Mouse (Mus musculus): Measurements from ENCODE around the gene Gm49361.
"Not testable (repeated sequence)": the region's sequence is repeated elsewhere in the genome, so short reads cannot be mapped to it uniquely, and the experiment has no call there.

Gene Gm49361

DNA sequence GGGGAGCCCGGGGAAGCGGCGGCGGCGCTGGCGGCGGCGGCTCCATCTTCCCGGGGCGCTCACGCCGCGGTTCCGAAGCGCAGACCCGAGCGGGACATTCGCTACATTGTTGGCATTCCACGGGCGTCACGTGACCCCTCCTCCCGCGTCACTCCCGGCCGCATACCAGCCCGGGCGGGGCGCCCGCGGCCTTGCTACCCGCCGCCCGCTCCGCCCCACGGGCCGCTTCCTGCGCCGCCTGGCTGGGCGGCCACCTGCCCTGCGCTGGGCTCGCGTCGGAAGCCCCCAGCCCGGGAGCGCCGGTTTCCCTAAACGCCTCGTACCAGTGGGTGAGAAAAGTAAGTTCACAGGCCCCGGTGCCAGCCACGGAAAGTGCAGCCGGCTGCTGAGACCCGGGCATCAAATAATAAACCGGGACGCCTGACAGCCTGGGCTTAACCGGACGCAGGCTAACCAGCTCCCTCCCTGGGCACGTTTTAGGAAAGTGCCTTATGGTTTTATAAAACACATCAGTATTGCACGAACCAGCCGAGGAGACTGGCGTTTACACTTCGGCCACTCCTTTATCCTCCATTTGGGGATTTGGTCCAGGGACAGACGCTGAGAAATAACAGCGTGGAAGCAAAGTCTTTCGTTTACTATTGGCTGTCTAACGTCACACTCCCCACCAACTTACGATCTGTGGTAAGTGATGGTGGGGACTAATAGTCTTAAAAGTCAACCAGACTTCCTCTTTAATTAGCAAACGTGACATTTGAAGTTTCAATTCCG is at the start of gene Gm49361:
Gene Gm49361, minus strand, starts transcription at position 103 of the 771 bp plus-strand sequence.
- peak; percentile 80 for DNase-seq (ENCODE audit: low read depth, low spot score)

DNA sequence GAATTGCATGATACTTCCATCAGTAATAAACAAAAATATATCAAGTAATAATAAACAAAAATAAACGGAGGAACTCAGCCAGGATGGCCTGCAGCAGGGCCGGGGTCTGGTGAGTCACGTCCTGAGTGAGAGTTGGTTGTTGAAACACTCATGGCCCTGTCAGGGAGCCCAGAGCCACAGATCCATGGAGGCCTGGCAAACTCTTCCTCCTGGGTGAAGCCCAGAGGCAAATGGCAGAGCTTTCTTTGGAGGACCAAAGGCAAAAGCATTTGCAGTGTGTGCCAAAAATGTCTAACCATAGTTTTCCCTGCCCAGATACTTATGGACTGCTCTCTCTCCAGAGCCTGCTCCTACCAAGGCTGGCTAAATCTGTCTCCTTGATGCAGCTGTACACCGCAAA is 45.3 kb upstream of the Gm49361 start:
- DNase-seq (ENCODE audit: low read depth, low spot score) = no peak

DNA sequence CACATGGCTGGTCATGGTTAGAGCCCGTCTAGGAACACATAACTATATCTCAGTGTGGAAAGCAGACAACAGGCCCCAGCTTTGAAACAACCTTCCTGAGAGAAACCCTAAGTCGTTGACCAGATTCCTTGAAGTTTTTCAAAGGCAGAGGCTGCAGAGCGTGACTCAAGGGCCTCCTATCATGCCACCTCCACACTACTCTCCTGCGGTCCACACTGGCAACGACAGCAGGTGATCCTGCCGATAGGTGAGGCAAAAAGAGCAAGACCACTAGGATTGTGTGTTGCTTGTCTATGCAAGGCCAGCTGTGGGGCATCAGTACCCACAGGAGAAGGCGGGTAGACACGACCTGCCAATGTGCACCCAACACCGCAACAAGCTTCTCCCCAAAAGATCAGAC is 43.9 kb upstream of the Gm49361 start:
- no peak for DNase-seq (ENCODE audit: low read depth, low spot score)

DNA sequence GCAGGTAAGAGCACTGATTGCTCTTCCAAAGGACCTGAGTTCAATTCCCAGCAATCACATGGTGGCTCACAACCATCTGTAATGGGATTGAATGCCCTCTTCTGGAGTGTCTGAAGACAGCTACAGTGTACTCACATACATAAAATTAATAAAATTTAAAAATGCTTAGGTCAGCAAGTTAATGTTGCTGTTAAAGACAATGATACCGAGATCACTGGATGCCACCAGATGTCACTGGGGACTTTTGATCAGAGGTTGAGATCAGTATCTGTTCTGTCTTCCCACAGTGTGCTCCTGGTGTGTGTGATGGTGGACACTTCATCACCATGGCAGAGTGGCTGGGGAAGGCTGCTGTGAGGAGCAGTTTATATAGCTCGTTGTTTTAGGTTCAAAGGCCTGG is 43.4 kb upstream of the Gm49361 start:
- no peak for DNase-seq (ENCODE audit: low read depth, low spot score)

DNA sequence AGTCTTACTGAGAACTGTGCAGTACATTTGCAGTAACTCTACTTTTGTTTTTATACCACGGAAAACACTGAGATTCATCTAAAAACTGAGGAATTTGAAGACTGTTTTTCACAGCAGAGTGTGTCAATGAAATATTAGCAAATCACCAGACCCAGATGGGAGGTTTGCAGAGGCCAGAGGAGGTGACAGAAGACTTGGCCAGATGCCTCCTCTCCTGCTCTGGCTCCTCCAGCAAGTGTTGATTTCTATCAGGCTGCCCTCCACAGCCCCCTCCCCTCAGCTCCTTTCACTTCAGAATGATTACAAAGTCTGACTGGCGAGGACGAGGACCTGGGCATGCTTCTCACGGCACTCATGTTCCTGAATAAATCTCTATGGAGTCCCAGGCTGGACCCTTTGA is 41.5 kb upstream of the Gm49361 start:
- DNase-seq (ENCODE audit: low read depth, low spot score) = no peak

DNA sequence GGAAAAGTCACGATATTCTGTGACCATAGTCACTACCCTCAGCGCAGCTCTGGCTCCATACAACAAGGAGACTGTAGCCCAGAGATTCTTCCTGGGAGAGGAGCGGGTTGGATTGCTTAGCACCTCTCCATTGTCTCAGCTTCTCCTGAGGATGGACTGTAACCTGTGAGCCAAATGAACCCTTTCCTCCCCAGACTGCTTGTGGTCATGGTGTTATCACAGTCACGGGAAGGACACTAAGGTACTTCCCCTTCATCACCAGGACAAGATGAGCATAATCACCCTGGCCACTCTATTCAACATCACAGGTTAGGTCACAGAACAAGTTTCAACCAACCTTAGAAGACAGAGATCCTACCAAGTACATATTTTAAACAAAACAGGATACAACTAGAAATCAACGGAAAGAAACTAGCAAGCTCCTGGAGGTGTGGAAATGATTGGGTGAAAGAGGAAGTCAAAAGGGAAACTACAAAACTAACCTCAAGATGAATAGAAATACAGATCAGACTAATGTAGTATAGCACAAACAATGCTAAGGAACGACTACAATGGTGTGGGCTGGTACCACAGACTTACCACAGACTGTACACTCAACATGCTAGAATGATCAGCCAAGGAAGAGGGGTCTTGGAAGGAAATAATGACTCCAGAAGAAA is 26.4 kb upstream of the Gm49361 start:
- no peak for DNase-seq (ENCODE audit: low read depth, low spot score)

DNA sequence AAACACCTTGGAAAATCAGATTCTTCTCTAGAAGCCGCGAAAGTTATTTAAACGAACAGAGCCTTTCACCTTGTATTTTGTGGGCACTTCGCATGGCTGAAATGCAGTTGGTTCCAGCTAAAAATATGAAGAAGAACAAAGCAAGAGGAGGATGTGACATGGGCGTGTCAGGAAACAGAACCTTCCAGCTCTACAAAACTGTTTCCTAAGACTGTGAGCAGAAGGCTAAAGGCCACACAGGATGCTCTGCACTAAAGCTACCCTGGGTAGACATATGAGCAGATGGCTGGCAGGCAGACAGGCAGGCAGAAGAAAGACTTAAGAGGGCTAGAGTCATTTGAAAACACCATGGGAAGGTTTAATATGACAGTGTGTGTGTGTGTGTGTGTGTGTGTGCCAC is 23.2 kb upstream of the Gm49361 start:
- no peak for DNase-seq (ENCODE audit: low read depth, low spot score)

DNA sequence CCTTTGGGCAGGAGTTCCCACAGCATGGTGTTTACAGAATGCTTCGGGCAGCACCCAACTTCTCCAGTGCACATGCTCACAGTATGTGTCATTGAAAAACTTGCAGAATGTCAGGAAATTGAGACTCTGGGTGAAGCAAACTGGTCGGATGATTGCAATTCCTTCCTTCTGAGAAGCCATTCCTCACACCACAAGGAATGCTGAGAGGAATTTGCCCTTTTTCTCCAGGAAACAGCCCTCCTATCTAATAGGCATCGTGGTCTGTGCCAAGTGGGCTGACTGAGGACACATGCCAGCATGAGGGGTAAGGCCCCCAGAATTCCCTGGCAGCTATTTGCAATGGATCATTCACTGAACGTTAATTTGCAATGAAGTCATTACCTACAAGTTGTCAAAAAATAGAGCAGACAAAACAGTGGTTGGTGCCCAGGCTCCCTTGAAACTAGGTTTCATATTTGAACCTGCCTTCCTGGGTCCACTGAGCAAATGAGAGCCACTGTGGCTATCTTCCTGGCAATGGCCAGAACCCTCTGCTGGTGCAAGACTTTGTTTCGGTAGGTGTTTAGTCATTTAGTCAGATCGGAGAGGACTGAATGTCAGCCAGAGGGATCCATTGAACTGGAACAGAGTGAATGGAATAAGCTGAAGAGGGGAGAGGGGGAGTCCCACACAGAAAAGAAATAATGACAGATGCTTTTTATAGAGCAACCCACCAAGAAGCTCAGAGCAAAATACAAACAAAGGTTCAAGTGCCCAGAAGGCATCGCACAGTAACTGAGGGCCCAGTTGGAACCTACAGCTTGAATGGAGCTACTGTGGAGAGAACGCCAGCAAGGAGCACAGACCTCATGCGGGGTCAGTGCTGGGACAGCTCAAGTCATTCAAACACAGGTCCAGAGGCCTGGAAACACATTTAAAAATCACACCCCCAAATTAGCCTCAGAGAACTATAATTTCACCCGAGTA is 14.8 kb upstream of the Gm49361 start:
- no peak for DNase-seq (ENCODE audit: low read depth, low spot score)

DNA sequence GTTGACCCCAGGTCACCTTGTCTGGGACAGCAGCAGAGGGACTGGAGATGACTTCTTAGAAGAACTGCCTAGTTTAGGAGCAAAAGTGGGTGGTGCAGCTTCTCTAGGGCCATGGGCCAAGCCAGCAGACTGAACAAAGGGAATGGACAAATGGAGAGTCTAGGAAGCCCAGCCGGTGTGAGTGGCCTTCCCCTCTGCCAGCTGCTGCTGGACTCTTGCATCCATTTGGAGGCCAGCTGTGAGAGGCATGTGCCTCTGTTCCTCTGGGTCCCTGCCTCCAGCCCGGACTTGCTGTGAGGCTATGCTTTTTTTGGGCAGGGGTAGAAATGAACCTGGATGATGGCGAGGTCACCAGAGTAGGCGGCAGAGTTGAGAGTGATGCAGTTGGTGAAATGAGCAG is 12.3 kb upstream of the Gm49361 start, which contains the start of gene Lats2:
Gene Lats2, minus strand, starts transcription at position 152 of the 400 bp plus-strand sequence.
- DNase-seq (ENCODE audit: low read depth, low spot score) = no peak

DNA sequence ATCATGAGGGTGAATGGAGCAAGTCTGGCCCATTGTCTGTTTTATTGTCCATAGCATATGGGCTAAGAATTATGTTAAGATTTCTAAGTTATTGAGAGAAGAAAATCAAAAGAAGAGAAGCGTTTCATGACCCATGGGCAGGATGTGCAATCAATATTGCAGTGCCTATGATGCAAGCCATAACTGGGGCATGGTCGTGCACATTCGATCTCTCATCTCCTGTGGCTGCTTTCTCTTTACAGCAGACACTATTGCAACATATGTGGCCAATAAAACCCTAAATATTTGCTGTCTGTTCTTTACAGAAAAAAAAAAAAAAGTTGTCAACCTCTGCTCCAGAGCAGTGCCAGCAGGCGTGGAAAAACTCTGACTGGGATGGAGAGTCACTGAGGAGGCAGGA is 10.2 kb upstream of the Gm49361 start:
- DNase-seq (ENCODE audit: low read depth, low spot score) = no peak

DNA sequence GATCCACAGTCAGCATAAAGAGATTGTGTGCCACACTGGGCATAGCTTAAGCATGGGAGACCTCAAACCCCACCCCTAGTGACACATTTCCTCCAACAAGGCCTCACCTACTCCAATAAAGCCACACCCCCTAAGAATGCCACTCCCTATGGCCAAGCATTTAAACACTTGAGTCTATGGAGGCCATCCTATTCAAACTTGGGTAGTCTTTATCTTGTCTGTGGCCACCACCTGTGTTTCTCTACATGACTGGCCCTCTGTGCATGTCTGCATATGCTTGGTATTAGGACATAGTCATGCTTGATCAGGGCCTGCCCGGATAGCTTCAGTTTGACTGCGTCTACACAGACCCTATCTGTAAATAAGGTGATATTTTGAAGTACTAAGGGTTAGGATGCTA is 9.8 kb upstream of the Gm49361 start:
- DNase-seq (ENCODE audit: low read depth, low spot score) = no peak

DNA sequence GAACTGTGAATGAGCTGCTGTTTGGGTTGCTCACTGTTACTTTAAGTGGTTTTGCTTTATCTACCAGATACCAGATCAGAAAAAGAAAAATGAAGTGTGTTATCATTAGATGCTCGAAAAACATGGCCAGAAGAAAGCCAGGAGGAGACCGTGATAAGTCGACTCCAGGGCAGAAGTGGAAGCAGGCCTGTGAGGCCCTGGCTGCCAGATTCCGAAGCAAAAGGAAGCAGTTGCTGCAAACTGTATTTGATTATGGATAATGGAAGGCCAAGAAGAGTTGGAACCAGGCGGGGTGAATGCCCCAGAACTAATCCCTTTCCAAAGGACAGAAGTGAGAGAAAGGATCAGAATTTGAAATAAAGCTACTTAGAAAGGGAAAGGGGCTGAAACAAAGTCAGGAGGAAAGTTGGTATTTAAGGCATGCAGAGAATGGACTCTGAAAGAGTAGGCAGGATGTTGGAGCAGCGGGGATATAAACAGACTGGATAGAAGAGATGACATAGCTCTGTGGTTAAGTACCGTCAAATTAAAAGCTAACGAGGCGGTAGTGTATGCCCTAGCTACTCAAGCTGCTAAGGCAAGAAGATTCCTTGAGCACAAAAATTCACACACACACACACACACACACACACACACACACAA is 7.6 kb upstream of the Gm49361 start:
- DNase-seq (ENCODE audit: low read depth, low spot score) = no peak

DNA sequence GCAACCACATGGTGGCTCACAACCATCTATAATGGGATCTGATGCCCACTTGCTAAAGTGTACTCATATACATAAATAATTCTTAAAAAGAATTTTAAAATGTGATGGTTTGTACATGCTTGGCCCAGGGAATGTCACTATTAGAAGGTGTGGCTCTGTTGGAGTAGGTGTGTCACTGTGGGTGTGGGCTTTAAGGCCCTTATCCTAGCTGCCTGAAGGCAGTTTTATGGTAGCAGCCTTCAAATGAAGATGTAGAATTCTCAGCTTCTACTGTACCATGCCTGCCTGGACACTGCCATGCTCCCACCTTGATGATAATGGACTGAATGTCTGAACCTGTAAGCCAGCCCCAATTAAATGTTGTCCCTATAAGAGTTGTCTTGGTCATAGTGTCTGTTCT is 5.1 kb upstream of the Gm49361 start:
- not testable (repeated sequence) for DNase-seq (ENCODE audit: low read depth, low spot score)

DNA sequence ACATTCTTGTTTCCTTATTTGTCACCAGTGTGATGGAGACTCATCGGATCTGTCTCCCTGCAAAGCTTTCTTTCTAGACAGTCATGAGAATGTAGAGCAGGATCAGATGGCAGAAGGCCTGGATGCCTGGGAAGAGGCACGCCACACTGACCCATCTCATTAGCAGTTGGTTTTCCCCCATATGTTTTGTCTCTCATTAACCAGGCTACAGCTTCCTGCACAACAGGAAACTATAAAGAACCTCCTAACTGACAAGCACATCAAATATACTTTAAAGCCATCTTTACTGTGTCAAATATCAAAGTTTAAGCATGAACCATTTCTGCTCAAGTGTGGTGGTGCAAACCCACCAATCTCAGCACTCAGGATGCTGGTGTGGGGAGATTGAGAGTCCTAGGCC is 3.6 kb upstream of the Gm49361 start:
- no peak for DNase-seq (ENCODE audit: low read depth, low spot score)

DNA sequence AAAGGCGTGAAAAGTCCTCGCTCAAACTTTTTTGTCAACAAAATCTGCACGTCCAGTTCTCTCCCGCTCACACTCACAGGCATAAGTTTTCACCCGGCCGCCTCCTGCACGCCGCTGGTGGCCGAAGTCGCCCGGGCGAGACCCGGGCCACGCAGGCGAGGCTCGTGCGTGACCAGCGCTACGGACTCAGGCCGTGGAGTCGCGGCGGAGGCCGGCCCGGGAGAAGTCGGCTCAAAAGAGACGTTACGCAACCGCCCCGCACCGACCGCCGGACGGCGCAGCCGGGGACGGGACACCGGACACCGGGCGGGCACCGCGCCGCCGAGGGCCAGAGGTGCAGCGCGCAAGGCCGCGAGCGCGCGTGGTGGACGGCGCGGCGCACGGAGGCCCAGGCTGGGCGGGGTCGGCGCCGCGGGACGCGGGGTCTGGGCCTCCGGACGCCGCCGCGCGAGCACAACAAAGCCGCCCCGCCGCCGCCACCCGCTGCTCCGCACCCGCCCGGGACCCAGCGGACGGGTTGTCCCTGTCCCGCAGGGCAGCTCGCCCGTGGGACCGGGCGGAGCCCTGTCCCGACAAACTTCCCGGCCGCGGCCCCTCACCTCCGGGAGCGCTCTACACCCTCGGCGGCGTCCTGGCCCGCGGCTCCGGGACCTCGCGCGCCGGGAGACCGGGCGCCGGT is 473 bp downstream of the Gm49361 start:
- no peak for DNase-seq (ENCODE audit: low read depth, low spot score)

DNA sequence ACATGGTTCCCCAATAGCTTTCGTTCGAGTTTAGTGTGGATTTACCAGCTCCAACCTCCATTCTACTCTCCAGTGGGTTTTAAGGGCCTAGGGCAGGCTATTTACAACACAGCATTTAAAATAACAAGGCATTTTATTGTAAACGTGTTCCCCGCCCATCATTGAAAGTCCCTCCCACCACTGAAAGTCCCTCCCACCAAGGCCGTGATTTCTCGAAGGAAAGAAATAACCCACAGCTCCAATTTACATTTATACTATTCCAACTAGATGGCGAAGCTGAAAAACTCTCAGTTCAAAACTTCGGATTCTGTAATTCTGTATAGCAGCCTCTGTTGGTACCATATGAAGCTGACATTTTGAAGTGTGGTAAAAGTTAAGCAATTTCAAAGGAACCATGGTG is 1.4 kb downstream of the Gm49361 start:
- DNase-seq (ENCODE audit: low read depth, low spot score) = peak; percentile 47

DNA sequence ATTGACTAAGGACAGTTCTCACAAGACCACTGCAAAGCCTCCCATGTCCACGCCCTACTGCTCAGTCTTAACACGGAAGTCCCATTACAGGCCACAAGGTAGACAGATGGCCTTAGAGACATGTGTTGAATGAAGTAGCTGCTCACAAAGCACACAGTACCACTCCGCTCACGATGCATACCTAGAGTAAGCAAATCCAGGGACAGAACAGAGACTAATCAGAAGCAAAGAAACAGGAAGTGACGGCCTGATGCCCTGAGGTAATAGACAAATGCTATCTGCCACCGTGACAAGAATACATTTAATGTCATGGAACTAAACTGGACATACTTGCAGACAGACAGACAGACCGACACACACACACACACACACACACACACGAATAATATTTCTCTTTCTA is 5.3 kb downstream of the Gm49361 start:
- no peak for DNase-seq (ENCODE audit: low read depth, low spot score)

DNA sequence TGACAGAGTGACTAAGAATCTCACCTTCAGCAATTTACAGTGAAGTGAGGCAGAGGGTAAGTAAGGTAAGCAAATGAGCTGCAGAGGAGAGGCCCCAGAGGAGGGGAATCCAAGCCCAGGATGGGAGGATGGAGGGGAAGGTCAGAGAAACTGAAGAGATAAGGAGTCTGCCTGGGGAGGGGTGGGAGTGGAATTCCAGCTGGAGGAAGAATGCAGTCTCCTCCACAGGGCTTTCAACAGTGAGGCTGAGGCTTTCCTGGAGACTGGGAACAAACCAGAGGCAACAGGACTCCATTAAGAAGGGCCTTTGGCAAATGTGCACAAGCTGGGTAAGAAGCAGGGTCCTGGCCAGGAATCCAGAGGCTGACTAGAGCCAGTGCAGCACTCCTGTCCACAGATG is 8.8 kb downstream of the Gm49361 start:
- no peak for DNase-seq (ENCODE audit: low read depth, low spot score)

DNA sequence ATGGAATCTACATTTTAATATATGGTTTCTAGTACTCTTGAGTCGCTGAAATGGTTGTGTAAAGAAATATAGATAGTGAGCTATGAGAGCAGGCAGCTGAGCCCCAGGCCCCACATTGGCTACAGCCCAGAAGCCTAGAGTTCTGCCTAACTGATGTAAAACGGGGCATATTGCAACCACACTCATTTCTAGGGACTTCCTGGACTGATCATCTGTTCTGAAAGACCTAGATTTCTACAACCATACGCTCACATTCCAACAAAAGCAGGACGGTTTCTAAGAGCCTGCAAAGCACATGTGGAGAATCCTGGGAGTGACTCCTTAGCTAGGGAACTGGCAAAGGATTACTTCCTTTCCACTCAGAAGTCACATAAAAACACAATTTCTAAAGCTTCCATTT is 9.8 kb downstream of the Gm49361 start:
- no peak for DNase-seq (ENCODE audit: low read depth, low spot score)

DNA sequence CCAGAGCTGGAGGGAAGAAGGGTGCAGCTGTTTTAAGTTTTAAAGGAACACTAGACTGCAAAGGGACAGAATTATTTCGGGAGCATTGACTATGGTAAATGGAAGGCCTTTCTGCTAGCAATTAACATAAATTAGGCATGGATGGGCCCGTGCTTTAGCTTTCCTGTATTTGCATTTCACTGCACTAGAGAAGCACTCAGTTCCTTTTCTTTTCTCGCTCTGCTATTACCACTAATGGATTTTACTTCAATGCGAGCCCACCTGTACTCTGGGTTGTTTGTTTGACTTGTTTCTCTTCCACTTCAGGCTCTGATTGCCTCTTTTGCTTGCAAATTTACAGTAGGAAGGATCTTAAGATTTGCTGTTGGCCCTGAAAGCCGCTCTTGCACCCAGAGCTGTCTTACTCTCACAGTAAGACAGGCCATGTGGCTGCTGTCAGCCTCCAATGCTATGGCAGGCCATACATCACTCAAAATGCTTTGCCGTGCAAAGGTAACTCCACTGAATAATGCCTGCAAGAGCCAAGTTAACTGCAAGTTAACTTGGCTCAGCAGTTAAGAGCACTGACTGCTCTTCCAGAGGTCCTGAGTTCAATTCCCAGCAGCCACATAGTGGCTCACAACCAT is 13.1 kb downstream of the Gm49361 start:
- peak; percentile 96 for DNase-seq (ENCODE audit: low read depth, low spot score)

DNA sequence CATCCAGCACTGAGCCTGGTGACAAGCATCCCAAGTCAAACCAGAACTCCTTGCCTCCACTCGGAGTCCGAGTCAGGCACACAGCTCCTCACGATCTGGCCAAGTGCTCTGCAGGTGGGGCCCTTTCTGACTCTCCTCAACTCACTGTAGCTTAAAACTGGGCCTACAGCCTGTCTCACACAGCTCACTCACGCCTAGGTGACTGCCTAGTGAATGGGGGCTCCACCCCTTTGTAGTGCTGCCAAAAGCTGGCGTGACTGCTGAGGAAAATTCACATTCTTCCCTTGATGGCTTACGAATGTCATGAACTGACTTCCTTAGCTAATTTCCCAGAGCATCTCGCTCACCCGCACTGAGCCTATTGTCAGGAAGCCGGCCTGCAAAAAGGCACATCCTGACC is 15.4 kb downstream of the Gm49361 start:
- DNase-seq (ENCODE audit: low read depth, low spot score) = peak; percentile 65

Measured in ES-CJ7 (cell line).